Mouse (Mus musculus): ENCODE results near the gene Adamts17. TPM values are rescaled to one million over a fixed set of nuclear protein-coding genes. Genes with fewer than 3 reads are reported as not detected.

Gene Adamts17
- total and polyA plus RNA-seq, 3 experiments = 0.47 to 1.5 (median 0.51) TPM

DNA sequence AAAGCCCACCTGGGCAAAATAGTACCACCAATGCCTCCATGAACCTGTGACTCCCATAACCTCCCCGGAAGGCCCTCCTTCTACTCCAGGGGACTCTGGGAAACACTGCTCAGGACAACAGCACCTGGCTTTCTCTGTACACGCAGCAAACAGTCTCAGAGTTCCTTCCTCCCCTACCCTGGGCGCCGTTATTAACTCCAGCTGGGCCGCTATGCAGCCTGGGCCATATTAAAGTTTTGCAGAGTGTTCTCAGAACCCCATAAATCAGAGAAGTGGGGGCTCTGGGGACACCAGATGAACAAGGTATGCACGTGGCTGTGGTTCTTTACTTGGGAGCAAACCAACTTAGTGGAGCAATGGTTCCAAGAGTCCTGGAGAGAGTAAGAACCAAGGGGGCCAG lies 306.6 kb downstream of the Adamts17 start:
- no peak overlapping the region for H3K27ac ChIP-seq
- TF ChIP-seq POLR2A (IDR thresholded peaks at IDR 0.05; ENCODE audit: insufficient read depth, low read depth, low read length) = no peak
- TF ChIP-seq EP300 (IDR thresholded peaks at IDR 0.05; ENCODE audit: insufficient read depth, low read depth, low read length) = no peak
- no peak for TF ChIP-seq CTCF (IDR thresholded peaks at IDR 0.05)
- no peaks in the 10 kb centered on the region for H3K36me3 ChIP-seq (ENCODE audit: control insufficient read depth, insufficient read depth, low read length)
- no peaks in the 10 kb centered on the region for H3K4me1 ChIP-seq (ENCODE audit: control insufficient read depth, insufficient read depth, low read length)
- H3K4me3 ChIP-seq = no peak overlapping the region
- no peak for DNase-seq
- intact Hi-C loops (cut with DNase I) = no loop called here
- H3K27me3 ChIP-seq (ENCODE audit: control insufficient read depth, insufficient read depth, low read length) = no peaks in the 10 kb centered on the region
- H3K79me2 ChIP-seq (replicated peaks; ENCODE audit: control insufficient read depth, insufficient read depth, low read length) = no peaks in the 10 kb centered on the region
- 88% methylated on average over 6 of the region's 6 CpGs for WGBS
- H3K9ac ChIP-seq (ENCODE audit: low read depth, low read length) = no peak overlapping the region

- DNase-seq = no peak
Measured at GRCm38 (mm10) chr7:67149707-67150106, 310.2 kb downstream of the Adamts17 start.

GRCm38 (mm10) chr7:67152626-67153025 lies 313.1 kb downstream of the Adamts17 start:
- TF ChIP-seq CTCF (IDR thresholded peaks at IDR 0.05) = no peak
- no peak for TF ChIP-seq EP300 (IDR thresholded peaks at IDR 0.05; ENCODE audit: insufficient read depth, low read depth, low read length)
- TF ChIP-seq POLR2A (IDR thresholded peaks at IDR 0.05; ENCODE audit: insufficient read depth, low read depth, low read length) = no peak

More at GRCm38 (mm10) chr7:67149707-67150106, 310.2 kb downstream of the Adamts17 start:
- no peaks in the 10 kb centered on the region for H3K4me1 ChIP-seq (ENCODE audit: control insufficient read depth, insufficient read depth, low read length)
- H3K9ac ChIP-seq (ENCODE audit: low read depth, low read length) = no peak overlapping the region
- no peak overlapping the region for H3K27ac ChIP-seq
- no peaks in the 10 kb centered on the region for H3K36me3 ChIP-seq (ENCODE audit: control insufficient read depth, insufficient read depth, low read length)
- 86% methylated on average over 16 of the region's 16 CpGs for WGBS
- TF ChIP-seq CTCF (IDR thresholded peaks at IDR 0.05) = no peak
- no peak for TF ChIP-seq EP300 (IDR thresholded peaks at IDR 0.05; ENCODE audit: insufficient read depth, low read depth, low read length)
- TF ChIP-seq POLR2A (IDR thresholded peaks at IDR 0.05; ENCODE audit: insufficient read depth, low read depth, low read length) = no peak
- no peaks in the 10 kb centered on the region for H3K27me3 ChIP-seq (ENCODE audit: control insufficient read depth, insufficient read depth, low read length)
- H3K4me3 ChIP-seq = no peak overlapping the region
- intact Hi-C loops (cut with DNase I) = no loop called here
- H3K79me2 ChIP-seq (replicated peaks; ENCODE audit: control insufficient read depth, insufficient read depth, low read length) = no peaks in the 10 kb centered on the region

DNA sequence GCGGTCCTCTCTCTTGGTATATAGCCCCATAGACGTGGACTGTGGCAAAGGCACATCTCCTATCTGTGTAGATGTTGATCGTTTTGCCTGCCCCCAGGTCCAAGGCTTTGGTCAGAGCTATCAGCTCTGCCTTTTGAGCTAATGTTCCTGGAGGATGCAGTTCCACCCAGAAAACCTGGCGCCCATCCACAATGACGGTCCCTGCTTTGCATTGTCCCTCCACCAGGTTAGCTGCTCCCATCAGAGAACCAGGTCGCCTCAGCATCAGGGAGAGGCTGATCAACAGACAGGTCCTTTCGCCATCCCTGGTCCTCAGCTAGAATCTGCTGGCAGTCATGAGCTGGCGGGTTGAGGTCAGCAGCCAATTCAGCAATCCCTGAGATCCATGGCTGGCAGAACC lies 322.6 kb downstream of the Adamts17 start:
- Histone ChIP-seq H3K79me2 (replicated peaks; ENCODE audit: control insufficient read depth, insufficient read depth, low read length) (no peaks in the 10 kb centered on the region), H3K27me3 (ENCODE audit: control insufficient read depth, insufficient read depth, low read length) (no peaks in the 10 kb centered on the region), H3K4me3 (no peak overlapping the region), H3K27ac (no peak overlapping the region), H3K4me1 (ENCODE audit: control insufficient read depth, insufficient read depth, low read length) (no peaks in the 10 kb centered on the region), H3K36me3 (ENCODE audit: control insufficient read depth, insufficient read depth, low read length) (no peaks in the 10 kb centered on the region), H3K9ac (ENCODE audit: low read depth, low read length) (no peak overlapping the region)
- intact Hi-C loops (cut with DNase I) = no loop called here
- WGBS = 89% methylated on average over 8 of the region's 8 CpGs
- no peak for DNase-seq
- TF ChIP-seq POLR2A (IDR thresholded peaks at IDR 0.05; ENCODE audit: insufficient read depth, low read depth, low read length) (no peak), EP300 (IDR thresholded peaks at IDR 0.05; ENCODE audit: insufficient read depth, low read depth, low read length) (no peak), CTCF (IDR thresholded peaks at IDR 0.05) (no peak)

More at GRCm38 (mm10) chr7:67152626-67153025, 313.1 kb downstream of the Adamts17 start:
- H3K79me2 ChIP-seq (replicated peaks; ENCODE audit: control insufficient read depth, insufficient read depth, low read length) = no peaks in the 10 kb centered on the region
- H3K27me3 ChIP-seq (ENCODE audit: control insufficient read depth, insufficient read depth, low read length) = no peaks in the 10 kb centered on the region
- H3K4me1 ChIP-seq (ENCODE audit: control insufficient read depth, insufficient read depth, low read length) = no peaks in the 10 kb centered on the region
- 59% methylated on average over 3 of the region's 3 CpGs for WGBS
- intact Hi-C loops (cut with DNase I) = no loop called here
- no peak overlapping the region for H3K27ac ChIP-seq
- no peak overlapping the region for H3K9ac ChIP-seq (ENCODE audit: low read depth, low read length)
- no peak overlapping the region for H3K4me3 ChIP-seq
- DNase-seq = no peak
- no peaks in the 10 kb centered on the region for H3K36me3 ChIP-seq (ENCODE audit: control insufficient read depth, insufficient read depth, low read length)

DNA sequence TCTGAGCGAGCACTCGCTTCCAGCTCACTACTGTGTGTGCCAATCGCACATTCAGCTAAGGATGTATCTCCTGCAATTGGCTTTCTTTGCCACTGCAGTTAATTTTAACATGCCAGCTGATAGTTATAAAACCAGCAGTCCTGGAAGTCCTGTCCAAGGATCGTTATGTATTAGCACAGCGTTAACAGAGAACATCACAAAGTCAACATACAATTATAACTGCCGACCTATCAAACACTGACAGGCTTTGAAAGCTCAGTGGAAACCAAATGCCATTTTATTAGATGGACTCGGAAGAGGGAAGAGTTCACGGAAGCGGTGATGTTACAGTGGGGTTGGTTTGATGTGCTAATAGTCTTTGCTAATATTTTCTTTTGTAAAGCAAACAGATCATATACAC lies 328.8 kb downstream of the Adamts17 start:
- no peaks in the 10 kb centered on the region for H3K36me3 ChIP-seq (ENCODE audit: control insufficient read depth, insufficient read depth, low read length)
- TF ChIP-seq POLR2A (IDR thresholded peaks at IDR 0.05; ENCODE audit: insufficient read depth, low read depth, low read length) (no peak), EP300 (IDR thresholded peaks at IDR 0.05; ENCODE audit: insufficient read depth, low read depth, low read length) (no peak), CTCF (IDR thresholded peaks at IDR 0.05) (no peak)
- no peak overlapping the region for H3K9ac ChIP-seq (ENCODE audit: low read depth, low read length)
- H3K27ac ChIP-seq = no peak overlapping the region
- intact Hi-C loops (cut with DNase I) = no loop called here
- H3K4me1 ChIP-seq (ENCODE audit: control insufficient read depth, insufficient read depth, low read length) = no peaks in the 10 kb centered on the region
- H3K79me2 ChIP-seq (replicated peaks; ENCODE audit: control insufficient read depth, insufficient read depth, low read length) = no peaks in the 10 kb centered on the region
- H3K4me3 ChIP-seq = no peak overlapping the region
- DNase-seq = no peak
- 88% methylated on average over 9 of the region's 9 CpGs for WGBS
- H3K27me3 ChIP-seq (ENCODE audit: control insufficient read depth, insufficient read depth, low read length) = no peaks in the 10 kb centered on the region

DNA sequence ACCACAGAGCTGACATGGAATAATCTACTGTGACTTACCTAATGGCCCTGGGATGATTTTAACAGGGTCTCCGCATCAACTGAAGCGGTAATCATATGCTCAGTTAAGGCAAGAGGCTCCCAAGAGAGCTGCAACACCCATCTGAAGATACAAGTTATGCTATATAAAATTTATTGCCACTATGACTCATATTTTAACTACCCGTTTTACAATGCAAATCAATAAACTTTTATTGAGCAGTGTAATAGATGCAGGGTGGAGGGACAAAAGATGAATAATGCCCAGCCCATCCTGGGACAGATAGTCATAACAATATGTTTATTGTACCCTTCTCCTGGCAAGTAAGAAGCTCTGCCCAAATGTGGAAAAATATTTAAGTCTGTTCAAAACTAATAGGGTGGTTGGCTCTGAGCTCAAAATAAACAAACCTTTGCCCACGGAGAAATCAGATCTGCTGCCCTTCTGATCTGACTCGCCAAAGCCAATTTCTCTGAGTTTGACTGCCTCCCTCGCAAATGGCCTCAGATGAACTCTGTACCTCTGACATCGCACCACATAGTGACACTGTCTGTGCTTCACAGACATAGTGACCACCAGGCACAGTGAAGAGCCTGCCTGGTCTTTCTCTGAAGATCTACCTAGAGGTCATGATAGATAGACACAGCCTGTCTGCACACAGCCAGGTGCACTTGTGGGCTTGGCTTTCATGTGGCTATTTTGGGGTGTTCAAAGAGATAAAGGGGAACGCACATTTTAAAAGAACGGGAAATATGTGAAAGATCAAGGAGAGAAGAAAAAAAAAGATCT lies 329.4 kb downstream of the Adamts17 start:
- Histone ChIP-seq H3K36me3 (ENCODE audit: control insufficient read depth, insufficient read depth, low read length) (no peaks in the 10 kb centered on the region), H3K9ac (ENCODE audit: low read depth, low read length) (no peak overlapping the region), H3K27me3 (ENCODE audit: control insufficient read depth, insufficient read depth, low read length) (no peaks in the 10 kb centered on the region), H3K79me2 (replicated peaks; ENCODE audit: control insufficient read depth, insufficient read depth, low read length) (no peaks in the 10 kb centered on the region), H3K4me1 (ENCODE audit: control insufficient read depth, insufficient read depth, low read length) (no peaks in the 10 kb centered on the region), H3K4me3 (no peak overlapping the region), H3K27ac (no peak overlapping the region)
- no peak for TF ChIP-seq CTCF (IDR thresholded peaks at IDR 0.05)
- no peak for TF ChIP-seq EP300 (IDR thresholded peaks at IDR 0.05; ENCODE audit: insufficient read depth, low read depth, low read length)
- no peak for TF ChIP-seq POLR2A (IDR thresholded peaks at IDR 0.05; ENCODE audit: insufficient read depth, low read depth, low read length)
- DNase-seq = no peak
- 67% methylated on average over 9 of the region's 9 CpGs for WGBS
- intact Hi-C loops (cut with DNase I) = no loop called here
